Mouse (Mus musculus) hindbrain, postnatal 0 days (tissue): ENCODE data around the gene Stk32c. TPM values are rescaled to one million over a fixed set of nuclear protein-coding genes. Genes with fewer than 3 reads are reported as not detected.

Experiments
- ATAC-seq: fragments of 200-750 bp; cut with Nextera tagmentation; 2 replicates; pipeline ENCODE4 v1.8.0; 2017; ENCODE audit warnings: mild to moderate bottlenecking, moderate TSS enrichment, moderate library complexity
- DNase-seq: peaks from one replicate; pipeline ENCODE4 v3.0.0-alpha.2; 2015; ENCODE audit warnings: low spot score
- H3K27ac ChIP-seq: fragments of 300-500 bp; sonication (generic); 2 replicates; pipeline ENCODE4 v1.5.1; 2014; ENCODE audit warnings: mild to moderate bottlenecking
- H3K27me3 ChIP-seq: fragments of 300-500 bp; sonication (generic); 2 replicates; pipeline ENCODE4 v1.6.1; 2014; ENCODE audit warnings: low read length, mixed read lengths; ENCODE audit not compliant: insufficient read depth
- H3K36me3 ChIP-seq: fragments of 300-500 bp; sonication (generic); 2 replicates; pipeline ENCODE4 v1.6.1; 2014; ENCODE audit warnings: low read length, mixed read lengths; ENCODE audit not compliant: insufficient read depth
- H3K4me1 ChIP-seq: fragments of 300-500 bp; sonication (generic); 2 replicates; pipeline ENCODE4 v1.6.1; 2014; ENCODE audit warnings: antibody characterized with exemption, low read length, mixed read lengths; ENCODE audit not compliant: insufficient read depth
- H3K4me2 ChIP-seq: fragments of 300-500 bp; sonication (generic); 2 replicates; pipeline ENCODE4 v1.6.1; 2014; ENCODE audit warnings: low read depth, mild to moderate bottlenecking, low read length, moderate library complexity, mixed read lengths
- H3K4me3 ChIP-seq: fragments of 300-500 bp; sonication (generic); 2 replicates; pipeline ENCODE4 v1.5.1; 2014; ENCODE audit warnings: low read length
- H3K9ac ChIP-seq: fragments of 300-500 bp; sonication (generic); replicated peaks from 2 replicates; pipeline ENCODE4 v1.6.1; 2014; ENCODE audit warnings: mild to moderate bottlenecking, low read length, moderate library complexity, mixed read lengths
- H3K9me3 ChIP-seq: fragments of 300-500 bp; sonication (generic); 2 replicates; pipeline ENCODE4 v1.6.1; 2016; ENCODE audit warnings: low read length, mixed read lengths
- CTCF ChIP-seq: IDR thresholded peaks from 2 replicates; pipeline ENCODE4 v1.5.1; 2016; ENCODE audit warnings: antibody characterized with exemption, control low read depth, low read depth
- WGBS: fragments of 180-500 bp; shearing (Covaris S2); extraction: QIAGEN DNeasy Blood & Tissue Kit; methylation state at CpG from one replicate; pipeline ENCODE4 v1.1.7; 2014; 5-methylcytosine and 5-hydroxymethylcytosine counted together
- polyA plus RNA-seq: library from polyadenylated mRNA; unstranded; fragments of >200 nt; fragmentation: Nextera tagmentation; extraction: Ambion mirVana; gene quantifications from 2 replicates; pipeline ENCODE4 v1.2.1, GENCODE M21; 2015
- total RNA-seq: library from RNA; depleted of rRNA; stranded (reverse); fragments of >200 nt; gene quantifications from 2 replicates; pipeline ENCODE4 v1.2.3, GENCODE M21; 2014

Stk32c gene
- total and polyA plus RNA-seq, 2 experiments from 2014 or later = 2.0 to 24.7 TPM

GRCm38 (mm10) chr7:139085629-139086194, 127.4 kb downstream of the Stk32c start, which contains the start of gene Dpysl4:
Dpysl4 (plus strand) TSS chr7:139086001.
- peak within 1 kb of the TSS; percentile 84 for H3K27ac ChIP-seq
- peak; percentile 88 for ATAC-seq
- 6% methylated on average over 32 of the region's 32 CpGs for WGBS

GRCm38 (mm10) chr7:139084316-139084715, 128.8 kb downstream of the Stk32c start:
- 19% methylated on average over 1 of the region's 1 CpGs for WGBS
- H3K9ac ChIP-seq = no peak overlapping the region
- no peak for ATAC-seq
- no peak for DNase-seq
- H3K4me1 ChIP-seq = peaks cover 18% of the 10 kb centered on the region
- H3K36me3 ChIP-seq = no peaks in the 10 kb centered on the region
- TF ChIP-seq CTCF = no peak
- no peaks in the 10 kb centered on the region for H3K9me3 ChIP-seq
- H3K4me3 ChIP-seq = no peak overlapping the region
- no peak overlapping the region for H3K4me2 ChIP-seq
- H3K27me3 ChIP-seq = no peaks in the 10 kb centered on the region
- H3K27ac ChIP-seq = no peak overlapping the region

More at GRCm38 (mm10) chr7:139085629-139086194, 127.4 kb downstream of the Stk32c start, which contains the start of gene Dpysl4:
- Histone ChIP-seq H3K4me2 (peak within 1 kb of the TSS; percentile 86), H3K27me3 (no peaks in the 10 kb centered on the region), H3K9me3 (no peaks in the 10 kb centered on the region), H3K4me3 (peak within 1 kb of the TSS; percentile 84), H3K4me1 (peaks cover 18% of the 10 kb centered on the region), H3K9ac (peak within 1 kb of the TSS; percentile 91), H3K36me3 (no peaks in the 10 kb centered on the region; the same call in 1 of the 2 replicates)
- DNase-seq = peak; percentile 95
- no peak for TF ChIP-seq CTCF

GRCm38 (mm10) chr7:139082281-139082680, 130.8 kb downstream of the Stk32c start:
- no peak for ATAC-seq

GRCm38 (mm10) chr7:139081158-139081557, 131.9 kb downstream of the Stk32c start:
- TF ChIP-seq CTCF = no peak
- Histone ChIP-seq H3K9ac (no peak overlapping the region), H3K9me3 (no peaks in the 10 kb centered on the region), H3K4me1 (peaks cover 21% of the 10 kb centered on the region), H3K27me3 (no peaks in the 10 kb centered on the region), H3K4me3 (no peak overlapping the region), H3K4me2 (no peak overlapping the region), H3K36me3 (no peaks in the 10 kb centered on the region), H3K27ac (no peak overlapping the region)
- DNase-seq = no peak
- 35% methylated on average over 5 of the region's 5 CpGs for WGBS
- ATAC-seq = no peak

More at GRCm38 (mm10) chr7:139082281-139082680, 130.8 kb downstream of the Stk32c start:
- Histone ChIP-seq H3K9ac (no peak overlapping the region), H3K27me3 (no peaks in the 10 kb centered on the region), H3K4me1 (peaks cover 20% of the 10 kb centered on the region), H3K27ac (no peak overlapping the region), H3K4me3 (no peak overlapping the region), H3K4me2 (no peak overlapping the region), H3K36me3 (no peaks in the 10 kb centered on the region), H3K9me3 (no peaks in the 10 kb centered on the region)
- DNase-seq = no peak
- no peak for TF ChIP-seq CTCF
- WGBS = 60% methylated on average over 8 of the region's 8 CpGs

GRCm38 (mm10) chr7:139080714-139081113, 132.4 kb downstream of the Stk32c start:
- DNase-seq = peak; percentile 54
- ATAC-seq = no peak
- peak; percentile 72 for TF ChIP-seq CTCF

GRCm38 (mm10) chr7:139079141-139079540, 134.0 kb downstream of the Stk32c start:
- Histone ChIP-seq H3K27ac (no peak overlapping the region), H3K4me2 (no peak overlapping the region), H3K9me3 (no peaks in the 10 kb centered on the region), H3K27me3 (no peaks in the 10 kb centered on the region), H3K4me3 (no peak overlapping the region), H3K4me1 (peaks cover 35% of the 10 kb centered on the region), H3K36me3 (no peaks in the 10 kb centered on the region), H3K9ac (no peak overlapping the region)
- ATAC-seq (no peak), DNase-seq (no peak)
- no peak for TF ChIP-seq CTCF
- WGBS = 70% methylated on average over 7 of the region's 7 CpGs

More at GRCm38 (mm10) chr7:139080714-139081113, 132.4 kb downstream of the Stk32c start:
- Histone ChIP-seq H3K9ac (no peak overlapping the region), H3K4me2 (no peak overlapping the region), H3K9me3 (no peaks in the 10 kb centered on the region), H3K27me3 (no peaks in the 10 kb centered on the region), H3K27ac (no peak overlapping the region), H3K36me3 (no peaks in the 10 kb centered on the region), H3K4me3 (no peak overlapping the region), H3K4me1 (peaks cover 25% of the 10 kb centered on the region)
- WGBS = 69% methylated on average over 4 of the region's 4 CpGs

GRCm38 (mm10) chr7:139078181-139078580, 134.9 kb downstream of the Stk32c start:
- Histone ChIP-seq H3K36me3 (no peaks in the 10 kb centered on the region), H3K4me3 (no peak overlapping the region), H3K27ac (no peak overlapping the region), H3K9me3 (no peaks in the 10 kb centered on the region), H3K4me2 (0 out of 2 replicates have a peak overlapping the region, but pooled peaks have one; percentile 5), H3K4me1 (peaks cover 35% of the 10 kb centered on the region), H3K9ac (no peak overlapping the region), H3K27me3 (no peaks in the 10 kb centered on the region)
- TF ChIP-seq CTCF = no peak
- whole genome bisulfite sequencing = 29% methylated on average over 6 of the region's 6 CpGs
- ATAC-seq = no peak
- peak; percentile 58 for DNase-seq
